Mouse (Mus musculus): ENCODE data around the gene Llgl1.
A peak's percentile ranks its signal among the peaks of the same experiment; 100 is the strongest.

Gene Llgl1

GRCm38 (mm10) chr11:60699524-60700075 lies at the start of gene Llgl1:
TSS of gene Llgl1 (plus strand) at chr11:60699723.
- DNase-seq = peak; percentile 96

- DNase-seq = no peak
Observed at GRCm38 (mm10) chr11:60696165-60696564, 3.4 kb upstream of the Llgl1 start.

- peak; percentile 61 for DNase-seq
Observed at GRCm38 (mm10) chr11:60697561-60697960, 2.0 kb upstream of the Llgl1 start.

- DNase-seq = peak; percentile 79
Observed at GRCm38 (mm10) chr11:60698806-60699523, 558 bp upstream of the Llgl1 start.

- DNase-seq = no peak
Observed at GRCm38 (mm10) chr11:60700320-60701185, 1.0 kb downstream of the Llgl1 start.

- DNase-seq = no peak
Observed at GRCm38 (mm10) chr11:60701611-60702010, 2.1 kb downstream of the Llgl1 start.

GRCm38 (mm10) chr11:60703131-60703530 lies 3.6 kb downstream of the Llgl1 start:
- DNase-seq = peak; percentile 89

GRCm38 (mm10) chr11:60704023-60704880 lies 4.7 kb downstream of the Llgl1 start:
- DNase-seq = no peak

- DNase-seq = no peak
Observed at GRCm38 (mm10) chr11:60705255-60705654, 5.7 kb downstream of the Llgl1 start.

GRCm38 (mm10) chr11:60706076-60706475 lies 6.6 kb downstream of the Llgl1 start:
- no peak for DNase-seq

GRCm38 (mm10) chr11:60706696-60707480 lies 7.4 kb downstream of the Llgl1 start:
- no peak for DNase-seq

- no peak for DNase-seq
Observed at GRCm38 (mm10) chr11:60707672-60708071, 8.1 kb downstream of the Llgl1 start.

- no peak for DNase-seq
Observed at GRCm38 (mm10) chr11:60708631-60709030, 9.1 kb downstream of the Llgl1 start.

GRCm38 (mm10) chr11:60709481-60710465 lies 10.2 kb downstream of the Llgl1 start:
- DNase-seq = no peak

GRCm38 (mm10) chr11:60711218-60711617 lies 11.7 kb downstream of the Llgl1 start:
- DNase-seq = no peak

- no peak for DNase-seq
Observed at GRCm38 (mm10) chr11:60712040-60712439, 12.5 kb downstream of the Llgl1 start.

- DNase-seq = no peak
Observed at GRCm38 (mm10) chr11:60712639-60713255, 13.2 kb downstream of the Llgl1 start.

- DNase-seq = no peak
Observed at GRCm38 (mm10) chr11:60715833-60716232, 16.3 kb downstream of the Llgl1 start.

- DNase-seq = no peak
Observed at GRCm38 (mm10) chr11:60719263-60719662, 19.7 kb downstream of the Llgl1 start.

Data from retina, postnatal 1 day (tissue).